Mouse (Mus musculus): ENCODE measurements at regions not wholly inside any gene's neighbourhood (a gene's known extent, or its start where the extent isn't known, plus 50 kb on each side); places are given as distances from the start of the nearest gene placed in this dataset.

- TF ChIP-seq CTCF (IDR thresholded peaks at IDR 0.05) (no peak), EP300 (IDR thresholded peaks at IDR 0.05) (no peak)
These were observed 103.5 kb upstream of the Sec61g start for GRCm38 (mm10) chr11:16611741-16612140.
